In the genomic region with DNA sequence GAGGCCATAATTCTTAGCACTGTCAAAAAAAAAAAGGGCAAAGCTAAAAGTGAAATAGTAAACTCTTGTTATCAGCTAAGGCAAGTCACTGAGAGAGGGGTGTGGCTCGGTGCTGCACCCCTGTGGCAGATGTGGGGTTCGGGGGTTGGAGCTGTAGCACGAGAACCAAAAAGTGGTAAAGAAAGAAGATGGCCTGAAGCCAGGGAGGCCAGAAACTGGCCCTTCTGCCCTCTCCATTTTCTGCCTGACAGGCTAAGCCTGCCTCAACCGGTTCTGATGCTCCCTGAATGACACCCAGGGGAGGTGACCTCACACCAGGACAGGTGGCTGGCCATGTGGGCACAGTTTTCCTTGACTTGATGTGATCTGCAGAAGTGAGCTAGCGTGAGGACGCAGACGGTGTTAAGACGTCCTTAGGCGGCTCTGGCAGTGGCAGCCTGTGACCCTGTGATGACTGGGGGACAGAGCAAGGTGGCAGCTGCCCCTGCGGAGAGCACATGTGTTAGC, we compare ENCODE assay signal across 9 mouse cellular contexts. TPM values are rescaled to one million over a fixed set of nuclear protein-coding genes. Genes with fewer than 3 reads are reported as not detected.
DNase-seq lines count a peak whose midpoint lies in the region; ATAC-seq and TF ChIP-seq lines count a peak whose summit lies in the region.
"Had no signal": no experiment of that assay in that cellular context is flagged by ENCODE, and none has a peak within 500 bp of the region (broad histone marks: within the 10 kb centered on the region; RNA-seq: fewer than 3 reads in every experiment).

No protein-coding gene starts in this region.

- no peak overlapping the region for H3K4me2 ChIP-seq in heart, embryonic 16.5 days (ENCODE audit: low read depth, low read length)

- DNase-seq in cerebellum, postnatal 14 days, result peak; percentile 38 to 49
- DNase-seq in cerebellum, adult 9-11 months, result no peak
- DNase-seq in limb, embryonic 10.5 days (ENCODE audit: low spot score), result peak; percentile 41
- peak; percentile 38 for DNase-seq in retina, postnatal 1 day
- no peak for DNase-seq in testis, postnatal 10 days (ENCODE audit: low spot score)

- H3K9ac ChIP-seq in ES-Bruce4 (ENCODE audit: low read depth, poor library complexity, severe bottlenecking), result no peak overlapping the region
- H3K9ac ChIP-seq in heart, embryonic 16.5 days (ENCODE audit: low read length), result no peak overlapping the region

- H3K4me3 ChIP-seq in ES-Bruce4 (ENCODE audit: low read depth, low read length), result no peak overlapping the region
- no peak overlapping the region for H3K4me3 ChIP-seq in heart, embryonic 16.5 days (ENCODE audit: low read length)
- no peak overlapping the region for H3K4me3 ChIP-seq in limb, embryonic 10.5 days

- TF ChIP-seq EP300 in ES-Bruce4 (IDR thresholded peaks at IDR 0.05; ENCODE audit: insufficient read depth, low read depth, low read length), result no peak

- ATAC-seq in heart, embryonic 16.5 days (replicated peaks; ENCODE audit: extremely low read depth, insufficient read depth, low FRiP score), result no peak
- ATAC-seq in monocyte, adult 5-6 weeks (replicated peaks; ENCODE audit: insufficient number of reproducible peaks, low FRiP score, low TSS enrichment, poor library complexity, severe bottlenecking), result no peak

- no peak overlapping the region for H3K27ac ChIP-seq in ES-Bruce4 (ENCODE audit: insufficient read depth, low read length)
- H3K27ac ChIP-seq in heart, embryonic 16.5 days (ENCODE audit: low read length), result peak overlapping the region; percentile 58
- peak overlapping the region; percentile 73 for H3K27ac ChIP-seq in limb, embryonic 10.5 days

- H3K27me3 ChIP-seq in ES-Bruce4 (ENCODE audit: control insufficient read depth, insufficient read depth, low read length, poor library complexity, severe bottlenecking), result no peaks in the 10 kb centered on the region
- H3K27me3 ChIP-seq in heart, embryonic 16.5 days (ENCODE audit: control insufficient read depth, insufficient read depth, low read length), result no peaks in the 10 kb centered on the region
- H3K27me3 ChIP-seq in limb, embryonic 10.5 days (ENCODE audit: low read depth, poor library complexity, severe bottlenecking), result no peaks in the 10 kb centered on the region

- TF ChIP-seq POLR2A in ES-Bruce4 (IDR thresholded peaks at IDR 0.05; ENCODE audit: insufficient read depth, low read length), result no peak

- TF ChIP-seq CTCF in ES-Bruce4 (IDR thresholded peaks at IDR 0.05; ENCODE audit: low read depth, low read length), result peak; percentile 28

- no peaks in the 10 kb centered on the region for H3K9me3 ChIP-seq in ES-Bruce4 (replicated peaks; ENCODE audit: control insufficient read depth, insufficient read depth, low read length, poor library complexity, severe bottlenecking)
- no peaks in the 10 kb centered on the region for H3K9me3 ChIP-seq in heart, embryonic 16.5 days (replicated peaks; ENCODE audit: control insufficient read depth, low read length)
- H3K9me3 ChIP-seq in limb, embryonic 10.5 days (replicated peaks), result no peaks in the 10 kb centered on the region

- 50% methylated on average over 10 of the region's 10 CpGs for WGBS in heart, embryonic 16.5 days
- WGBS in limb, embryonic 10.5 days, result 39% methylated on average over 10 of the region's 10 CpGs

- H3K4me1 ChIP-seq in ES-Bruce4 (ENCODE audit: control insufficient read depth, insufficient read depth, low read length), result peaks cover 9% of the 10 kb centered on the region
- H3K4me1 ChIP-seq in heart, embryonic 16.5 days (ENCODE audit: control insufficient read depth, insufficient read depth, low read length), result peaks cover 22% of the 10 kb centered on the region
- H3K4me1 ChIP-seq in limb, embryonic 10.5 days, result peaks cover 66% of the 10 kb centered on the region

- H3K36me3 ChIP-seq in ES-Bruce4 (ENCODE audit: control insufficient read depth, insufficient read depth, low read length, poor library complexity, severe bottlenecking), result no peaks in the 10 kb centered on the region
- H3K36me3 ChIP-seq in heart, embryonic 16.5 days (ENCODE audit: control insufficient read depth, insufficient read depth), result peaks cover 6% of the 10 kb centered on the region; the same call in 1 of the 2 replicates
- peaks cover 25% of the 10 kb centered on the region for H3K36me3 ChIP-seq in limb, embryonic 10.5 days

RNA-seq across cellular contexts. Expression of gene Tpcn1, which starts 10.5 kb away (rescaled TPM):
- polyA plus RNA-seq in ES-Bruce4 (2011; ENCODE audit: insufficient read depth, insufficient read length, low read depth, missing spikeins), result 13.2 and 17.1 TPM in 2 replicates
- 14.5 TPM in 2 replicates for polyA plus RNA-seq in heart, embryonic 16.5 days (2015; fragmentation: Nextera tagmentation; extraction: Ambion mirVana)
- polyA plus RNA-seq in limb, embryonic 10.5 days (2016; fragmentation: Nextera tagmentation; extraction: Ambion mirVana), result 12.3 and 13.2 TPM in 2 replicates
- 8.1 to 8.8 TPM (median 8.5 TPM) in 3 replicates for total RNA-seq in monocyte, adult 5-6 weeks (2017)

RNA-seq across cellular contexts. Expression of gene Iqcd, which starts 10.8 kb away (rescaled TPM):
- polyA plus RNA-seq in ES-Bruce4 (2011; ENCODE audit: insufficient read depth, insufficient read length, low read depth, missing spikeins), result 0.37 and 0.43 TPM in 2 replicates
- 0.36 and 0.42 TPM in 2 replicates for polyA plus RNA-seq in heart, embryonic 16.5 days (2015; fragmentation: Nextera tagmentation; extraction: Ambion mirVana)
- 0.30 and 0.41 TPM in 2 replicates for polyA plus RNA-seq in limb, embryonic 10.5 days (2016; fragmentation: Nextera tagmentation; extraction: Ambion mirVana)
- total RNA-seq in monocyte, adult 5-6 weeks (2017), result 0.57 TPM in 1 of 3 replicates, not detected in the others
- total RNA-seq: ES-E14 had no signal

RNA-seq across cellular contexts. Expression of gene Rita1, which starts 34.4 kb away (rescaled TPM):
- 13.0 and 13.1 TPM in 2 replicates for polyA plus RNA-seq in ES-Bruce4 (2011; ENCODE audit: insufficient read depth, insufficient read length, low read depth, missing spikeins)
- polyA plus RNA-seq in heart, embryonic 16.5 days (2015; fragmentation: Nextera tagmentation; extraction: Ambion mirVana), result 13.2 and 14.0 TPM in 2 replicates
- polyA plus RNA-seq in limb, embryonic 10.5 days (2016; fragmentation: Nextera tagmentation; extraction: Ambion mirVana), result 17.5 and 19.5 TPM in 2 replicates
- 0.43 to 4.0 TPM (median 1.1 TPM) in 3 replicates for total RNA-seq in monocyte, adult 5-6 weeks (2017)

RNA-seq across cellular contexts. Expression of gene Ddx54, which starts 34.6 kb away (rescaled TPM):
- 49.7 and 49.9 TPM in 2 replicates for polyA plus RNA-seq in ES-Bruce4 (2011; ENCODE audit: insufficient read depth, insufficient read length, low read depth, missing spikeins)
- 30.2 and 35.0 TPM in 2 replicates for polyA plus RNA-seq in heart, embryonic 16.5 days (2015; fragmentation: Nextera tagmentation; extraction: Ambion mirVana)
- 58.1 and 62.6 TPM in 2 replicates for polyA plus RNA-seq in limb, embryonic 10.5 days (2016; fragmentation: Nextera tagmentation; extraction: Ambion mirVana)
- total RNA-seq in monocyte, adult 5-6 weeks (2017), result 42.2 to 59.5 TPM (median 55.9 TPM) in 3 replicates

RNA-seq across cellular contexts. Expression of gene Cfap73, which starts 56.0 kb away (rescaled TPM):
- polyA plus RNA-seq in ES-Bruce4 (2011; ENCODE audit: insufficient read depth, insufficient read length, low read depth, missing spikeins), result not detected in 2 replicates
- polyA plus RNA-seq in heart, embryonic 16.5 days (2015; fragmentation: Nextera tagmentation; extraction: Ambion mirVana), result 0.49 TPM in 1 of 2 replicates, not detected in the other
- polyA plus RNA-seq in limb, embryonic 10.5 days (2016; fragmentation: Nextera tagmentation; extraction: Ambion mirVana), result not detected in 2 replicates
- total RNA-seq in monocyte, adult 5-6 weeks (2017), result not detected in 3 replicates
- total RNA-seq: ES-E14 had no signal

Comparison
In these comparisons a context has a peak if more than half of its experiments do, and no peak if none do; other contexts are left out.
1. DNase-seq: peak in cerebellum, postnatal 14 days (2 of 2), limb, embryonic 10.5 days (single experiment) and retina, postnatal 1 day (single experiment); none in cerebellum, adult 9-11 months (single experiment) and testis, postnatal 10 days (single experiment).